Mouse (Mus musculus): ENCODE data around the gene Slc44a1.

- no peak for TF ChIP-seq CTCF (IDR thresholded peaks at IDR 0.05; ENCODE audit: borderline replicate concordance, control insufficient read depth, extremely low read depth, insufficient read depth, low read length, poor library complexity)
- no peak for TF ChIP-seq POLR2A (IDR thresholded peaks at IDR 0.05; ENCODE audit: control insufficient read depth, extremely low read depth, insufficient read depth, low read length, poor library complexity)
Observed at GRCm38 (mm10) chr4:53516011-53516532, 75.9 kb downstream of the Slc44a1 start.

Measured in thymus, adult 2 months (tissue).